Mouse (Mus musculus) brown adipose tissue, adult 24 weeks (tissue): ENCODE data around the gene 4933415F23Rik. TPM values are rescaled to one million over a fixed set of nuclear protein-coding genes. Genes with fewer than 3 reads are reported as not detected.

ENCODE experiments used
- H3K27ac ChIP-seq: fragments of 200-500 bp; replicated peaks from 2 replicates; pipeline ENCODE4 v1.5.1; 2012; ENCODE audit warnings: low read depth, mild to moderate bottlenecking, low read length
- H3K4me1 ChIP-seq: fragments of 200-500 bp; 2 replicates; pipeline ENCODE4 v1.6.1; 2012; ENCODE audit warnings: low read length, mixed read lengths; ENCODE audit not compliant: control insufficient read depth, insufficient read depth, insufficient read length
- H3K4me3 ChIP-seq: fragments of 200-500 bp; 2 replicates; pipeline ENCODE4 v1.5.1; 2012; ENCODE audit warnings: low read depth, mild to moderate bottlenecking, low read length, moderate library complexity; ENCODE audit not compliant: insufficient read depth
- polyA plus RNA-seq: library from polyadenylated mRNA; stranded (reverse); fragments of >200 nt; gene quantifications from 2 replicates; pipeline ENCODE4 v1.2.4, GENCODE M21; 2012; ENCODE audit not compliant: missing spikeins, insufficient read depth, insufficient read length

The 4933415F23Rik gene
- polyA plus RNA-seq, 1 experiment = not detected

GRCm38 (mm10) chr1:23063946-23064345 lies 38.1 kb downstream of the 4933415F23Rik start:
- Histone ChIP-seq H3K4me1 (no peaks in the 10 kb centered on the region), H3K4me3 (no peak overlapping the region), H3K27ac (no peak overlapping the region)

GRCm38 (mm10) chr1:23061614-23062373 lies 40.3 kb downstream of the 4933415F23Rik start:
- Histone ChIP-seq H3K4me1 (no peaks in the 10 kb centered on the region), H3K4me3 (no peak overlapping the region), H3K27ac (no peak overlapping the region)

DNA sequence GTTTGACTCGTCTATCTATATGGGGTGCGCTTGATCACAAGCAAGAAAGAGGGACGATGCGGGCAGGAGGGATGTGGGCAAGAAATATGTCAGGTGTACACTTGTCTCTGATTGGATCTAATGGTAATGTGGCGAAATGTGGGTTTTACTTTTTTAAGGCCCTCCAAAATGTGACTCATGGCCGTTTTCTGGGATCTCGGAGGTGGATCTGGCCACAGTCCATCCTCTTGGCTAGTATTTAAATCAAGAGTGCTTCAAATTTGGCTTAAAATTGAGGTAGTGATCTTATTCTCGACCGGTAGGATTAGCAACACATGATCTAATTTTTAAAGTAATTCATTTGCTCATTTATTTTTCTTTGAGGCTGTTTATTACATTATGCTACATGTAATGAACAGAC lies 42.0 kb downstream of the 4933415F23Rik start:
- H3K4me3 ChIP-seq = no peak overlapping the region
- H3K27ac ChIP-seq = no peak overlapping the region
- no peaks in the 10 kb centered on the region for H3K4me1 ChIP-seq
